Mouse (Mus musculus): ENCODE results near the gene E330017A01Rik.
"Not testable (repeated sequence)": the region's sequence is repeated elsewhere in the genome, so short reads cannot be mapped to it uniquely, and the experiment has no call there.

The E330017A01Rik gene

DNA sequence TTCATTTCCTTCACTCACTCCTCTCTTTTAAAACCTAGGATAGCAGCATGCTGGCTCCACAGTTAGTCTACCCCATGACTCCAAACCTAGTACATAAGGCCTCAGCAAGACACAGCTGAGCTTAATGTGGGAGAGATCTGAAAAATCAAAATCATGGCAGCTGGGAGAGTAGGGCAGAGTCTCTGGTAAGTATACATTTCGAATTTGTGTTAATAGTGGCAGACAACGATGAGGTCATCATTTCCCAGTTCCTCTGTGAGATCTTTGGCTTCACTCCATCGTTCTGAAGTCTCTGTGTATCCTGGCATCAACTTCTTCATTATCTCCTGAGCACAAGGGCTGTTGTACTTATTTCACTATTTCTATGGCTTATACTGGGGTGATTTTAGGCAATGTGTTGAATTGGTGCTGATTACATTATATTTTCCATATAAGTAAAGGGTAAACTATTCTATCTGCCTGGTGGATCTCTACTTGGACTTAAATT lies at the start of gene E330017A01Rik:
E330017A01Rik (minus strand) TSS at position 51 of the 487 bp plus-strand sequence.
- no peak for DNase-seq (ENCODE audit: low read depth)

DNA sequence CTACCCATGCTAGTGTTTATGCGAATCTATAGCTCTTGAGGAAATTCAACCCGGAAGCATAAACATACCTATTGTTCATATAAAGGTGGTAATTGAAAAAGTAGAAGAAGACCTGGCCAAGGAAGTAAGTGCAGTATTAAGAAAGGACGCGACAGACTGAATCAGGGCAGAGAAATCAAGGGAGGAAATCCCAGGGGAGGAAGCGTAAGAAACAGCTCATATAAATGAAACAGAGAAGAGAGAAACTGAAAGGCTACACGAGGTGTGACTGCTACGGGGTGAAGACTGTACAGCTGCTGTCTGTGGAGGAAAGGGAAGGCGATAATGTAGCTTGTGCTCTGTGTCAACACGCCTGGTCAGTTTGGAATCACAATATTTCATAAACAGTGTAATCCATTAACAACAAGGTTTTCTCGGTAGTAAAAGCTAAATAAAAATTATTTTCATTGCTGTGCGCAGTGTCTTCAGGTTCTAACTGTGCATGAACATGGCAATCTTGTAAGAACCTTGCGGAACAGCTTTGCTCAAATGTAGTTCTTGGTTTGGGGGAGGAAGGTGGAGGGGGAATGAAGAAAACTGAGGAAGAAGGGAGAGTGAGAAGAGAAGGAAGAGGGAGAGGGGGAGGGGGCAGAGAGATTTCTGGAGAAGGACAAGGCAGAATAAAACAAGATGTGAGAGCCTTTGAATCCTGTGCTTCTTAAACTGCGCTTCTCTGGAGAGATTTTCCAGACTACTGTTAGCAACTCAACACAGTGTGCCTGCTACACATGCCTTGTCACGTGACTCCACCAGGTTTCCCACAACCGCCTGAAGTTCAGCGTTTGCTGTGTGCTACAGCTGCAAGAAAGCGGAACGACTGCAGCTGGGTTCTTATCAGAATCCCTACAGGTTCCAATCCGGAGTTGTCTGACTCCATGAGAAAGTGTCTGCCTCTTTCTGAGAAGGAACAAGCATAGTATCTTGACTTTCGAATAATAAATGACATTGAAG lies 47.3 kb upstream of the E330017A01Rik start:
- DNase-seq (ENCODE audit: low read depth), result peak; percentile 44

DNA sequence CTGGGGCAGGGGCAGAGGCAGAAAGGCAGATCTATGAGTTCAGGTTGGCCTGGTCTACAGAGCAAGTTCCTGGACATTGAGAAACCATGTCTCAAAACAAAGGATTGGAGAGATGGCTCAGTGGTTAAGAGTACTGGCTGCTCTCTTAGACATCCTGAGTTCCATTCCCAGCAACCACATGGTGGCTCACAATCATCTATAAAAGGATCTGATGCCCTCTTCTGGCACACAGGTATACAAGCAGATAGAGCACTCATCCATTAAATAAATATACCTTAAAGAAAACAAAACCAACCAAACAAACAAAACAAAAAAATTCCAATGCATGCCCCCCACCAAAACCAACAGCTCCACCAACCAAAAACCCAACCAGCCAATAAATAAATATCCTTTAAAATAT lies 46.0 kb upstream of the E330017A01Rik start:
- DNase-seq (ENCODE audit: low read depth), result no peak

DNA sequence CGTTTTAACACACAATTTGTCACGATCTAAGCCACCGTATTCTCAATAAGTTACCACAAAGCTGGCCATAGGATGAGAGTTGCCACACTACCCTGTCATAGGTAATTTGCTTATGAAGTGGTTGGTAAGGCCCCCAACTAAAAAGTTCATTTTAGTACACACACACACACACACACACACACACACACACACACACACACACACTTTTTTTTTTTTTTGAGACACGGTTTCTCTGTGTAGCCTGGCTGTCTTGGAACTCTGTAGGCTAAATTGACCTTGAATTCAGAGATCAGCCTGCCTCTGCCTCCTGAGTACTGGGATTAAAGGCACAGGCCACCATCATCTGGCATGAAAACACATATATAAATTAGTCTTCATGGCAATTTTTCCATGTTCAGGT lies 45.4 kb upstream of the E330017A01Rik start:
- no peak for DNase-seq (ENCODE audit: low read depth)

DNA sequence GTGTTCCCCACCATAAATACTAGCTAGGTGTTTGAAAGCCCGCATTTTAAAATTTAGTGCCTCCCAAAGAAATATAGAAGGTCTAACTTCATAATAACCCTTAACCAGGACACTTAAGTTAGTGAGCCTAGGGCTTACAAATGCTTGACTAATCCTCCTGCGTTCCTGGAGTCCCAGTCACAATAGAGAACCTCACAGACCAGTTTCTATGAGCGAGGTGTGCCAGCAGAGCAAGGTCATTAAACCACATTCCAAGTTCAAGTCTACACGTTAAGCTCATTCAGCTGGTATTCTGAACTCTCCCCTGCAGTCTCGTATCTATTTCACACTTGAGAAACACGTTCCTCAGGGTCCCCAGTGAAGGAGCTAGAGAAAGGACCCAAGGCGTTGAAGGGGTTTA lies 44.3 kb upstream of the E330017A01Rik start:
- no peak for DNase-seq (ENCODE audit: low read depth)

DNA sequence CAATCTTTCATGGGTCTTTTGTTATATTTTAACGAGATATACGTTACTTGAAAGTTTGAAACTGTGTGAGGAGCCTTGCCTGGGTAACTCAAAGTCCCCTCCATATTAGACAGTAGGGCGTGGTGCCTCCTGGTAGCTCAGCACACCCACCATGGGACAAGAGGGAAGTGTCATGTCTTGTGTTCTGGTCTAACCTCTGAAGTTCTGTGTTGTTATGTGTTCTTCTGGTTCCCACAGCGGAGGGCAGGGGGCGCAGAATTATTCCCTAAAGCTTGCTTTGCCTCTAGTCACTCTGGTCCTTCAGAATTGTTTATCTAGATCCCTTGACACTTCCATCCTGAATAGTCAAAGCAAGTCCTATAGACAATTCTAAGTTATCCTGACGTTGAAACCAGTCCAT lies 43.5 kb upstream of the E330017A01Rik start:
- DNase-seq (ENCODE audit: low read depth), result no peak

DNA sequence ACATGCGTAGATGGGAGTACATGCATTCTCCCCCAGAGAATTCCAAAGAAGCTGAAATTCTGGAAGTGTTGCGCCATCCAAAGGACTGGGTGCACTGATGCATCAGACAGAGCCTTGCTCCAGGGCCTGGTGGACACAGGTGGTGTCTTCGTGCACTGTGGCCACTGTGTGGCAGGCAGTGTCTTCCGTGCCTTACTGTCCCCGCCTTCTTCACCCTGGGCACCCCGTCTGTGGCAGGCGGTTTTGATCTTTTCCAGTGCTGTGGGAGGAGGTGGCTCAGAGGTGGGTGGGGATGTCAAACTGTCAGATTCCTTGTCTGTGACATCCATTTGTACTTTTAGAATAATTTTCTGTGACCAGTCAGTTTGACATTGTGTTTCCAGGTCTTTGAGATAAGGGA lies 40.1 kb upstream of the E330017A01Rik start:
- DNase-seq (ENCODE audit: low read depth), result no peak

DNA sequence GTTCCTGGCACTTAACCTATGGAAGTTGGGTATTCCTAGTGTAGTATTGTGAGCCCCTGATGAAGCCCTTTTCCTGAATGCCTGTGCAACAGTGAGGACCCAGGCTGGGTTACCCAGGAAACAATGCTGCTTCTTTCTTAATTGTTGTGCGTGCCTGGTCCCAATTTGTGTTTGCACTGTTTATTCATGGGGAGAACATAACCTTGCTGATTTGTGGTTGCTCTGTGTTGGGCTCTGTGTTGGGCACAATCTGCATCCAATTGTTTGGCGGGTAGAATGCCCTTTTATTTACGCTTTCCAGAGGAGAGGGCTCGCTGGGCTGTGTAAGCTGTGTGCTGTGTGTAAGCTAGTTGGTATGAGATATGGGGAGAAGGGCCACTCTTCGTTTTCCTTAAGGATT lies 39.0 kb upstream of the E330017A01Rik start:
- no peak for DNase-seq (ENCODE audit: low read depth)

DNA sequence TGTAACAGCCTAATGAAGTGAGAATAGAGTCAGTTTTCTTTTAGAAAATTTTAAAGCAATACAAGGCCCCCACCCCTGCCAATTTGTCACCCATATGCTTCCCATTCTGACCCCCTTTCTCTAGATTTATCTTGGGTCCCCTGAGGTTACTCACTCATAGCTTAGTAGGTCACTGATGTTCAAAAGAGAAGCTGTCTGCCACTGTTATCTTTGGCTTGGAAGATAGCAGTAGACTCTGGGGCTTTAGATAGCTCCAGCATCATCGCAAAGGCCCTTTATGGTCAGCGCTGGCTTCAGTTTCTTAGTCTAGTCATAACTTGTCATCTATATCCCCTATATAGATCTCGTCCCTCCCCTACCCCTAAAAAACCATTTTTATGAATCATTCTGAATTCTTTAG lies 38.1 kb upstream of the E330017A01Rik start:
- DNase-seq (ENCODE audit: low read depth), result no peak

DNA sequence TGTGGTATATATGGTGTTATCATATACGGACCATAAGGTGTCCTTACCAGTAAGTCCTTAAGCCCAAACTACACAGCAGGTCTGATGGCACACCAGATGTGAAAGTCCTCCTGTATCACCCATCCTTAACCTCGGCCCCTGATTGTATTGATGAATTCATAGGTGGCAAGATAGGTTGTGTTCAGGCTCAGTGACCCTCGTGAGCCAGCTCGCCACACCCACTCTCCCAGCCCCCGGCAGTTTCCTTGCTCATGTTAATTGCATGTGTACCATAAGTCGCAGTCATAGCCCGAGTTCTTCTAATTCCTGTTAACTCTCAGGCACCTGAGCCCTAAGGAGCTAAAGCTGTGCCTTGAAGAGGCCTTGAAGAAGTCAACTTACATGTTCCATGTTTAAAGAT lies 37.6 kb upstream of the E330017A01Rik start:
- DNase-seq (ENCODE audit: low read depth), result no peak

DNA sequence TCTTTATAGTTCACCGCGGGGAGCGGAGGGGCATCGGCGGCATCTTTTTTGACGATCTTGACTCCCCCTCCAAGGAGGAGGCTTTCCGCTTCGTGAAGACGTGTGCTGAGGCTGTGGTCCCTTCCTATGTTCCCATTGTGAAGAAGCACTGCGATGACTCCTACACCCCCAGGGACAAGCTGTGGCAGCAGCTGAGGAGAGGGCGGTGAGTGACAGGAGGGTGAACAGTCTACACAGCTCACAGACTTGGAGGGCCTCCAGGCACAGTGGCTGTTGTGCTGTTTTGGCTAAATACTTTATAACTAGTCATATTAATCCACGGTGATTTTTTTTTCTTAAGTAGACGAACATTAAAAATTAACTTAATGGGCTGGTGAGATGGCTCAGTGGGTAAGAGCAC lies 36.7 kb upstream of the E330017A01Rik start:
- no peak for DNase-seq (ENCODE audit: low read depth)

DNA sequence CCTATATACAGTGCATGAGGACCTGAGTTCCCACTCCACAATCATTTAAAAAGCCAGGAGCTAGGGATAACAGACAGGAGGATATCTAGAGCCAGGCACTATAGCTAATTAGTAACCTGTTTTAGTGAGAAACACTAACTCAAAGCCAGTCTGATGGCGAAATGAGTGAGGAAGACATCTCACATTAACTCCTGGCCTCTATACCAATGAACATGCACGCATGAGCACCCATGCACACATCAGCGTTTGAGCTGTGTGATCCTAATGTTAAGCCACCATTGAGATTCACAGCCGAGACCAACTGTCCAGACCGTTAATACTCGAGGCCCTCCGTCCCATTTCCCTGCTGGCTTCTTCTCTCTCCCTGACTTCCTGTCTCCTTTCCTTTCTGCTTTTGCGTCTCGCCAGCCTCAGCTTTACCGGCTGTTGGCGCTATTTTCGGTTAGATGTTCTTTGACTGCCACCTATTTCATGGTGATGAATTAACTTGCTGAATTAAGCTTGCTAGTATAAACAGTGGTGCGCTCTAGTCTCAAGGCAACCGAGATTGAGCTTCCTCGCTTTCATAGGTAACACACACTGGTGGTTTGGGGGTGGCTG lies 35.4 kb upstream of the E330017A01Rik start:
- no peak for DNase-seq (ENCODE audit: low read depth)

DNA sequence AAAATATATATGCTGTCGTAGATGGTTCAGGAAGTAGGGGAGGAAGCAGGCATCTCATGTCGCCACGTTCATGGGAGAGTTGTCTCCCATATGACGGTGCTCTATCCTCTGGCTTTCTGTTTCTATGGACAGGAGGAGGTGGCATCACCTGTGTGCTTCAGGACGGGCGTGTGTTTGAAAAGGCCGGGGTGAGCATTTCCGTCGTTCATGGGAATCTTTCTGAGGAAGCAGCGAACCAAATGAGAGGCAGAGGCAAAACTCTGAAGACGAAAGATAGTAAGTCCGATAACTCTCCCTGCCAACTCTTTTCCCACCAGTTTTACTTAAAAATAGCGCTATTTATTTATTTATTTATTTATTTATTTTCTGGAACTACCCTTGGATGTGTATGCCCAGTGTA lies 33.9 kb upstream of the E330017A01Rik start:
- DNase-seq (ENCODE audit: low read depth), result no peak

DNA sequence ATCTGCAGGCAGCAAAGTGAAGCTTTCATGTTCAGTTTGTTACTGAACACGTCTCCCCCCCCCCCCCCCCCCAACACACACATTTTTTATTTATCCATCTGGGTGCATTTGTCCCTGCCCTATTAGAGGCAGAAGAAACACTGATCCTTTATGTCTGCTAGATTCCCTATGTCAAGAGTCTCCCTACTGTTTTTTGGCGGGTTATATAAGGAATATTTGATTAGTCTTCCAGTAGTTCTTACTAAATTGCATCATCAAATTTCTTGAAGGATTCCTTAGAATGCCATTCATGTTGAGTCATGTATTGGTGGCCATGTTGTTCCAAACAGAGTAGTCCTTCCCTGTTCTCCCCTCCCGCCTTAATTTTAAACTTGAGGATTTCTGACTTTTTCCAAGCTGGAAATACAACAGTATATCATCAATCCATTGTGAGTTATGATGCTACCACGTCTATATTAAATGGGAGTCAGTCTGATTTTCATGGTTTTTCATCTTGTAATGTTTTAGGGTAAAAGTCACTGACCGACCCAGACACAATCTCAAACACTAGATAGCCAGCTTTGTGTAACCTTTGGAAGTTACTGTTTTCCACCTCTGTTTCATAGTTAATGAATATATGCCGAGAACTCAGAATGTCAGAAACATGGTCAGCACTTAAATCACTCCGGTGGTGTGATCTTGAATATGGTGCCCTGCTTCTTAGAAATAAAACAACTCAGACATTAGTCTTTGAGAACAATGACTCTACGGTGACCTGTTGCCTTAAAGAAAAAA lies 32.9 kb upstream of the E330017A01Rik start:
- no peak for DNase-seq (ENCODE audit: low read depth)

DNA sequence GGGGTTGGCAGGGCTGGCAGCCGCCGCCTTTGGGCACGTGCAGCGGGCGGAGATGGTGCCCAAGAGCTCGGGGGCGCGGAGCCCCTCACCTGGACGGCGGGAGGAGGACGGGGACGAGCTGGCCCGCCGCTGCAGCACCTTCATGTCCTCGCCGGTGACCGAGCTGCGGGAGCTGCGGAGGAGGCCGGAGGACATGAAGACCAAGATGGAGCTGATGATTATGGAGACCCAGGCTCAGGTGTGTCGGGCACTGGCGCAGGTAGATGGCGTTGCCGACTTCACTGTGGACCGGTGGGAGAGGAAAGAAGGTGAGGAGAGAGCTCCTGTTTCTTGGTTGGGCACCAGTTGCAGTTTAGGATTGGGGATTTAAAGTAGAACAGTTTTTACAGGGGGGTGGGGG lies 32.1 kb upstream of the E330017A01Rik start:
- DNase-seq (ENCODE audit: low read depth), result no peak

DNA sequence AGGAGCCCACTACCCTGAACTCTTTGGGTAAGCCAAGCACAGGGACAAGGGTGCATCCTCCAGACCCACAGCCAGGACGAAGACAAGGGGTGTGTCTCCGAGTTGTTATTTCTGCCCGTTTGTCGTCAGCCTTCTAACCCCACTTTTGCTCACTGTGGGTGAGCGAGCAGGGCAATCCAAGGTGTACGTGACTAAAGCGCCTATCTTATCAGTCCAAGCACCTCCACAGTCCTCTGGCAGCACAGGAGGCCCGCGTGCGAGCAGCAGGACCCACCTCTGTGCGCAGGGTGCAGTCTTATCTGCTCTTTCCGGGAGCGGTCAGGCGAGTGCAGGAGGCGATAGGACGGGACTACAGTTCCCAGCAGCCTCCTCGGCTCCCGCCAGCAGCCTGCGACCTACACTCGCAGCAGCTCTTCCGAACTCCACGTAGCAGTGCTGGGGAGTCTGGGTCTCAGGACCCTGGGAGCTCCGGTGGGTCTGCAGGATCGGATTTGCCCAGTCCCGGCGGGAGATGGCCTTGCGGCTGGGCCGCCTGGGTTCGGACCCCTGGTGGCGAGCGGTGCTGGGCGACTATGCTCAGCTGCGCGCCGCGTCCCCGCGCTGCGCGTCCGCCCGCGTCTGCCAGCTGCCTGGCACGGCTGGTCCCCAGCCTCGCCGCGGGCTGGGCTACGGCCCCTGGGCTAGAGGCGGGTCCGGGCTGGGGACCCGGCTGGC lies 31.5 kb upstream of the E330017A01Rik start, which contains the start of gene Cpox:
Cpox (plus strand) TSS at position 376 of the 714 bp plus-strand sequence.
- DNase-seq (ENCODE audit: low read depth), result peak; percentile 79

DNA sequence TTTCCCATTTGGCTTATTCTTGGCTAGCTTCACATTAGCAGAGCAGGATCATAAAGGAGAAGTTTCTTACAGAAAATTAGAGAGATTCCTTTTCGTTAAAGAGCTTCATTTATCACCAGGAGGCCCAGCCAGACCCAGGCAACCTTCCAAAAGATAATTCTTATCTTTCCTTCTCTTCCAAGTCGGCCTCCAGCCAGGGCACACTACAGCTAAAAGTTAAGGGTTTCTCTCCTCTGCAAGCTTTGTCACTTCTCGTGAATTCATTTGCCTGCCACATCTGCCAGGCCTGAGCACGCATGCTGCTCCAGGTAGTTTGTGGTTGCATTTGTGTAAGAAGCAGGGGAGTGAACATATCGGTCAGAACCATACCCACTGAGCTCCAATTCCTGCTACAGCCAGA lies 30.7 kb upstream of the E330017A01Rik start:
- no peak for DNase-seq (ENCODE audit: low read depth)

DNA sequence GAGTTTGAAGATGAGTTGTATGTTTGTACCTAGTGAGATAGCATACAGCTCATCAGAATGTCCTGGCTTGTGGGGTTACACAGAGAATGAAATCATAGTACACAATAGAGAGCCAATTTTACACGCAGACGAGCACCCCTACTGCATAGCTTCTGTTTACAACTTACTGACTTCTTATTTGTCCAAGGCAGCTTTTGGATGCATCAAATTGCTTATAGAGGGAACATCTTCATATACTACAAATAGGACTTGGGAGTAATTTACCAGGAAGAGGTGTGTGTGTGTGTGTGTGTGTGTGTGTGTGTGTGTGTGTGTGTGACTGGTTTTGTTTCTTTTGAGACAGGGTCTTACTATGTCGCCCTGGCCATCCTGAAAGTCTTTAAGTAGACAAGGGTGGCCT lies 30.0 kb upstream of the E330017A01Rik start:
- DNase-seq (ENCODE audit: low read depth), result no peak

DNA sequence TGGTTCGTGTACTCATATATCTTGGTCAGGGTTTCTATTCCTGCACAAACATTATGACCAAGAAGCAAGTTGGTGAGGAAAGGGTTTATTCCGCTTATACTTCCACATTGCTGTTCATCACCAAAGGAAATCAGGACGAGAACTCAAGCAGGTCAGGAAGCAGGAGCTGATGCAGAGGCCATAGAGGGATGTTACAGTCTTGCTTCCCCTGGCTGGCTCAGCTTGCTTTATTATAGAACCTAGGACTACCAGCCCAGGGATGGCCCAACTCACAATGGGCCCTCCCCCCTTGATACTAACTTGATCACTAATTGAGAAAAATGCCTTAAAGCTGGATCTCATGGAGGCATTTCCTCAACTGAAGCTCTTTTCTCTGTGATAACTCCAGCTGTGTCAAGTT lies 28.1 kb upstream of the E330017A01Rik start:
- DNase-seq (ENCODE audit: low read depth), result not testable (repeated sequence)

DNA sequence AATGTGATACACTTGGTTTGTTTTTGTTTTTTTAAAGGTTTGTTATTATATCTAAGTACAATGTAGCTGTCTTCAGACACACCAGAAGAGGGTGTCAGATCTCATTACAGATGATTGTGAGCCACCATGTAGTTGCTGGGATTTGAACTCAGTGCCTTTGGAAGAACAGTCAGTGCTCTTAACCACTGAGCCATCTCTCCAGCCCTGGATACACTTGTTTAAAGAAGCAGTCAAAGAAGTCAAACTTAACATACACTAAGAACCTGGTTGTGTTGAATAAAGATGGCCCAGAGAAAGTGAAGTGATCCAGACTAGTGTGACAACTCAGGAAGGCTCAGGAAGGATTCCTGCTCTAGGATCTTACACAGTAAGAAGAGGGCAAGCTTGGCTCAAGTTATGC lies 26.6 kb upstream of the E330017A01Rik start:
- DNase-seq (ENCODE audit: low read depth), result not testable (repeated sequence)

DNA sequence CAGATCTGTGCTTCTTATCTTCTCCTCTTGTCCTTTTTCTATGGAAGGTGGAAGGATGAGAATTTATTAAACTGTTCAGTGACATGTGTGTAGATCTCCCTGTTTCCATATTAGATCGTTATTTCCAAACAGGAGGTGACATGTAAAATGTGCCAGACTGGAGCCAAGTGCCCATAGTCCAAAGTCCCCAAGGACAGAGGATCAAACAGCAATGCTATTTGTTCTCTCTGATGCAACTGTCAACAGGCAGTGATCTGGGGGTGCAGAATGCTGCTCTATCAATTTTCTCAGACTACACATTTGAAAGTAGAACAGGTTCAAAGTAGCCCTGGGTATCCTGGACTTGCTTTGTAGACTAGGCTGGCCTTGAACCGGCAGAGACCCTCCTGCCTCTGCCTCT lies 25.3 kb upstream of the E330017A01Rik start:
- DNase-seq (ENCODE audit: low read depth), result no peak

DNA sequence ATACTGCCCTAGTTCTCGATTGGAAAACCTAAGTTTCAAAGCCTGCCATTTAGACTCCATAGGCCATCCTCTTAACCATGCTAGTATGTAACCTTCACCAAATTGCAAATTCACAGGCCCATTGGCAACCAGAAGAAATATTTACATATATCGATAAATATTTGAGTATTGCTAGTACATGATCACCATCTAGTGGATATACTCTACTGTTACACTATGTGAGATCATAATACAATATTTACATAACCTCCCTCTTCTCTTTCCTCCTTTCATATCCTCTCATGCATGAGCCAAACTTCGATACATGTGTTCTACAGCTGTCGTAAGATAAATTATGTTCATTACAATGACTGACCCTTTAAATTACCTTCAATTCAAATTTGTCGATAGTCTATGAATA lies 24.5 kb upstream of the E330017A01Rik start:
- peak; percentile 25 for DNase-seq (ENCODE audit: low read depth)

Data from naive thymus-derived CD4-positive, alpha-beta T cell, adult 2 months (primary cell).